Mouse (Mus musculus) mouse embryonic stem cell (cell line): ENCODE measurements around the gene Odf3.

ENCODE experiments used
- in situ Hi-C, 2 experiments: fragments of 300-500 bp; cut with MboI; formaldehyde crosslinking; loops; 1 replicate in 1 of 2; 3 replicates in 1 of 2; pipeline ENCODE4 v1.14.3; 2019 to 2020; ENCODE audit warnings: low sequenced_read_pairs in 2 of 2, low pct_unique_long_range_greater_than_20kb in 1 of 2, mixed read lengths in 1 of 2; ENCODE audit not compliant: unreplicated experiment in 1 of 2

Odf3 gene

DNA sequence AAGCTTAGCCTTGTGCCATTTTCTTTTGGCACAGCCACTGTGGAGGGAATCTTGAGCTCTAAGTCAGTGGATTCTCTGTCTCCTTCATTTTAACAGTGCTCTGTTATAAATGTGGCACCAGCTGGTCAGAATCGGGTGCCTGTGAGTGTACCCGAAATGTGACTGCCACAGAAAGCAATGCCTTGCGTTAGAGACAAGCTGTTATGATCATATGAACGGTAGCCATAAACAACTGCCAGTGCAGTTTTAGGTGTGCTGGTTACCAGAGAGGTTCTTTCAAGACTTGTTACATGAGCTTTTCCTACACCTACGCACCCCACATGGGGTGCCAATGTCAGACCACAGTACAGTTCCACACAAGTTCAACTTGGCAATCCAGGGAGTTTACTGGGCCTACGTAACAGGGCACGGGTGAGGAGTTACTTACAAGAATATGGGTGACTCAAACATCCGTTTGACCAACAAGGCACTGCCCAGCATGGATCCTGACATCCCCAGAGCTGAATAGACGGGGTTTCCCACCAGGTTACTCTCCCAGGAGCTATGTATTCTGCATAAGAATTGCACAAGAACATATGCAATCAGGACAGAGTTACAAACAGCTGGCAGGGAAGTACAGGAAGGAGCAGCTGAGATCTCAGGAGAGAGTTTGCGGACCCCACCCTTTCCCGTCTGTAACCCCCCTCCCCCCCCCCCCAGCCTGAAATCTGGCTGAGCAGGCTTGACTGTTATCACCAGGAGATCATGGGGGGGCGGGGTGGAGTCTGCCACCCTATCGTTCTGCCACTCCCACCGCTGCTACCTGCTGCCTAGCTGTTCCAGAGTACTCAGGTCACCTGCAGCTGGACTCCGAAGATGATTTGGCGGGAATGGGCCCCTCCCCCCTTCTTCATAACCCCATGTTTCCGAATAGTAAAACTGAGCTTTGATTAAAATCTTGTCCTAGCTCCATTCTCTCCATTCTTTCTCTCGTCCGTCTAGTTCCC lies 6.6 kb upstream of the Odf3 start:
- in situ Hi-C loops = loop anchor here (5.0 to 10.0 kb wide), 3 partner anchors 61 to 334 kb away; partner anchors contain the start of genes Rnh1 (in 2 of the 2) and Cox8b (in 1 of the 2)

DNA sequence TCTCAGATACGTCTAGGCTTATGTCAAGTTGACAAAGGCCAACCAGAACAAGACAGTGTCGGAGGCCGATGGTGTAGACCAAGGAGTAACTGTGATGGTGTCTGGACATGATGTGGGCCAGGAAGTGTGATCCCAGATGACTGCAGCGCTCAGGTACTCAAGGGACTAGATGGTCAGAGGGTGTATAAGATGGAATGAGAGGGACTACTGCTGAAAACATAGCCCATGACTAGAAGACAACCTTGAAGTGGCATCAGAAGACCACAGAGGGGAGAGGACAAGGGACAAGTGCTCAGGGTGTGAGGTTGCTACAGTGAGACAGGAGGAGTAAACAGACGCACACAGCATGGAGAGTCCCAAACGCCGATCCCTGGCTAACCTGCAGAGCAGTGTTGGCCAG lies 3.8 kb upstream of the Odf3 start:
- in situ Hi-C loops = loop anchor here (5.0 to 10.0 kb wide), 3 partner anchors 58 to 331 kb away; partner anchors contain the start of genes Rnh1 (in 2 of the 2) and Cox8b (in 1 of the 2)

DNA sequence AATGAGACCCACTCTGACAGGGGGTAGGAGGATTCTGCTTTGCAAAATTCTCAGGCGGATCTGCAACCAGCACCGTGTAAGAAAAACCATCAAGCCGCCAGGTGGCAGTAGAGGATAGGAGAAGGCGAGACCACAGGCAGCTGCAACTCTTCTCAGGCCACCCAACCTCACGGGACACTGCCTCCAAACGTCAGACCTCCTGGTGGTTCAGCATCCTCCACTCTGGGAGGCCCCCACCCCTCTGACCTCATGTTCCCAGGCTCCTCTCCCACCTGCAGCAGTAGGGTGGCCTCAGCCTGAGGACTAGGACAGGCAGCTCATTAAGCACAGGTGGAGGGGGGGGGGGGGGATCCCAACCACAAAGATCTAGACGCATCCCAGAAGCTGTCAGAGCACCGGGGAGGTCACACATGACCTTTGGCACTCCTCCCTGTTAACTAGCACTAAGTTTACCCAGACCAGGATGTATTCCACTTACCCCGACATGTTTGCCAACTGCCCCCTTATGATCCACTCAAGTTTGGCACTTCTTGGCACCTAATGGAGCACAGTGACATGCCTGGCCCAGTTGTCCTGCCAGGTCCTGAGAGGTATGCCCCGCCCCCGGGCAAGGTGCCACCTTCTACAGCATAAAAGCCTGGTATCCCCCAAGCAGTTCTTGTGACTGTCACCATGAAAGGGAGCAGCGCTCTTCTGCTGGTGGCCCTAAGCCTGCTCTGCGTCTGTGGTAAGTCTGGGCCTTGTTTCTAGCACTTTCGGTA lies 2.5 kb upstream of the Odf3 start, which contains the start of gene Scgb1c1:
Scgb1c1 (plus strand) TSS at position 643 of the 761 bp plus-strand sequence.
- in situ Hi-C loops = loop anchor here (5.0 to 10.0 kb wide), 5 partner anchors 52 to 330 kb away; partner anchors contain the start of genes Rnh1 (in 2 of the 2) and Cox8b (in 1 of the 2)

DNA sequence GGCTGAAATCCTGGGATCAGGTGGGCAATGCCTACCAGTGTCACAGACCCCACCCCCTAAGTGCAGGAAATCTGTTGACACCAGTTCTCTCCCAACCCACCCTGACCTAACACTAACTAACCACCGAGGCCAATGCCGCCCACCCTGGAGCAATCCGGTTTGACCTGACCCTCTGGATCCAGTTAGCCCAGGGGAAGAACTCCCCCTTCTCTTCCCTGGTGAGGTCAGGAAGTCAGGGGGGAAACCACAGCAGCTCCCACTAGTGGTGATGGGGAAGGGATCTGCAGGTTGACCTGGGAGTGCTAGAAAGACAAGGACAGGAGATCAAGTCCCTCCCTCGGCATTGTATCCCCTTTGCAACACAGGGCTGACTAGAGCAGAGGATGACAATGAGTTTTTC lies 1.9 kb upstream of the Odf3 start:
- in situ Hi-C loops = loop anchor here (5.0 to 10.0 kb wide), 4 partner anchors 52 to 329 kb away; partner anchors contain the start of gene Rnh1 (in 2 of the 2)

DNA sequence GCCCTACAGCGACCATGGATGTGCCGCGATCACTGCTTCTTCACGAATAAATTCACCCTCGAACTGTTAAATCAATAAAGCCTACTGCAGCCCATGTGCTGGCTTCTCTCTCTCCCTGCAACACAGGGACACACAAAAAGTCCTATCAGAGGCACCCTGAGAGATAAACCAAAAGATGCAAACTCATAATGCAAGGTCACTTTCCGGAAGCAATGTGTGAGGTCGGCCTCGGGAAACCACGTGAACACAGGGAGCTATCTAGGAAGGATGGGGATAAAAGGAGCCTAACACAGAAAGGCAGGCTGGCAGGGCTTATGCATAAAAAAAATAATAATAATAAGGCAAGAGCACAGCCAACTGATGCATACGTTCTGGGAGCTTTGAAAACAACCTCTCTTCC lies 929 bp upstream of the Odf3 start:
- in situ Hi-C loops = loop anchor here (5.0 to 10.0 kb wide), 4 partner anchors 51 to 328 kb away; partner anchors contain the start of gene Rnh1 (in 2 of the 2)

DNA sequence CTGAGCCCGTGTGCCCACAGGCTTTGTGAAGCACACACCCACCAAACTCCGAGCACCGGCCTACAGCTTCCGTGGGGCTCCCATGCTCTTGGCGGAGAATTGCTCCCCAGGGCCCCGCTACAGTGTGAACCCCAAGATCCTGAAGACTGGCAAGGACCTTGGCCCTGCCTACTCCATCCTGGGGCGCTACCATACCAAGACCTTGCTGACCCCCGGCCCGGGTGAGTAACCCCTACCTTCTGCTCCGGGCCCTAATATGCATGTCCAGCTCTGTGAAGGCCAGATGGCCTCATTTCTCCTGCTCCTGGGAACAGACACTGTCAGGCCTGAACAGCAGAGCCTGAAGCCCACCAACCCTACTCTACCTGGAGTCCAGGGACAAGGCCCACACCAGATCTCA lies 986 bp downstream of the Odf3 start:
- in situ Hi-C loops = loop anchor here (5.0 to 10.0 kb wide), 4 partner anchors 49 to 326 kb away; partner anchors contain the start of gene Rnh1 (in 2 of the 2)

DNA sequence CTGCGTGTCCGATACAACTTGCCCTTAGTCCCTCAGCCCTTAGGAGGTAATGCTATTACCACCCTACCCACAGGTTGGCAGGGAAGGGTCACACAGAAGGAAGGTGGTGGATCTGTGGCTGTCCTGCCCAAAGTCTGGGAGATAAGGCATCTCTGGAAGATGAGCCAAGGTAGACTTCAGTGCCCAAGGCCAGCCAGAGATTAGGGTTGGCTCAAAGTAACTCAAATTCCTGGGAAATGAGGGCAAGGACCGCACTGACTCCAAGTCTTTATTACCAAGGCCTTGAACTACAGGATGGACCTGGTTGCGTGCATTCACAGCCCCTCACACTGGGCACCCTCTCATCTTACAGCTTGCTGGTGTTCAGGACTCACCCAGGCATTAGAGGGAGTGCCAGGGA lies 4.3 kb downstream of the Odf3 start:
- in situ Hi-C loops = no loop called here

DNA sequence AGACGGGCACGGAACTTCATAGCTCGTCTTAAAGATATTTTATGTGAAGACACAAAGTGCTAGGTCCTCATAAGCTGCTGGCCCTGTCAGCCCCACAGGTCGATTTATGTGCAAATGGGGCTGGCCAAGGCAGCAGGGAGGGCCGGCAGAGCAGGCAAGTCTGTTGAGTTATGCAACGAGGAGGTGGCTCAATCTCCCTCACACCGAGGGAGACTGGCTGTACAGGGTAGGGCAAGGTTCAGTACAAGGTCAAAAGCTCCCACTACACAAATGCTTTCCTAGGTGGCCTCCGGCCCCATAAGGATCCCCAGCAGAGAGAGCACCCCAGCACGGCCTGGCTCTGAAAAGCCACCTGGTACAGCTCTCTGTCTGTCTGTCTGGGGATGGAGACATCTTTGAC lies 5.8 kb downstream of the Odf3 start:
- in situ Hi-C loops = no loop called here

DNA sequence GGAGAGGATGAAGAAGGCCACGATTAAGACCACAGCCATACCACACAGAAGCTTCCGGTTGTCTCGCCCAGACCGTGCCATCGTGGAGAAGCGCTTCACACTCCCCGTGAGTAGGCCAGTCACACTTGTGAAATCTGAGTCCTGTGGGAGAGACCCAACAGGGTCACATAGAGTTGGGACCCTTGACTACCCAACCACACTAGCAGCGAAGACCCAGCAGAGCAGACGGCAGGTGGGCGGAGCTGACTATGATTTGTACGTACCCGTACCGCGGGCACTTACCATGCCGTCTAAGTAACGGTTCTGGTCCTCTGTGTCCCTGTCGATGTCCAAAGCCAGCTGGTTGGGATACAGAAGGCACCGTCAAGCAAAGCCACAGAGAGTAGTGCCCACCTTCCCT lies 6.9 kb downstream of the Odf3 start:
- in situ Hi-C loops = no loop called here

DNA sequence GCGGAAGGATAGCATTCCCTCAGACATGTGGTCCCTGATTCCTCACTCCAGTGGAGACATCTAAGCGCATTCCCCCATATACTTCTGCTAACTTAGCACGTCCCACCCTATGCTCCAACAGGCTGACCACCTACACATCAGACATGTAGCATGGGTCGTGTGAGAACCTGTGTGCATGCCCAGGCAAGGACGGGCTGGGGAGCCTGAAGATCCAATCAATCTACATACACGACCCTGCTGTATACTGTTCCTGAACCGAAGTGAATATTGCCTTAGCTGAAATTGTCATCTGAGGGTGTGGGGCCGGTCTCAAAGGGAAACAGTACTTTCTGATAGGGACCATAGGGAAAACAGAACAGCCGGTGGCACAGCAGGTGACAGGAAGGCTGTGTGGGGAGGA lies 7.6 kb downstream of the Odf3 start:
- in situ Hi-C loops = no loop called here

DNA sequence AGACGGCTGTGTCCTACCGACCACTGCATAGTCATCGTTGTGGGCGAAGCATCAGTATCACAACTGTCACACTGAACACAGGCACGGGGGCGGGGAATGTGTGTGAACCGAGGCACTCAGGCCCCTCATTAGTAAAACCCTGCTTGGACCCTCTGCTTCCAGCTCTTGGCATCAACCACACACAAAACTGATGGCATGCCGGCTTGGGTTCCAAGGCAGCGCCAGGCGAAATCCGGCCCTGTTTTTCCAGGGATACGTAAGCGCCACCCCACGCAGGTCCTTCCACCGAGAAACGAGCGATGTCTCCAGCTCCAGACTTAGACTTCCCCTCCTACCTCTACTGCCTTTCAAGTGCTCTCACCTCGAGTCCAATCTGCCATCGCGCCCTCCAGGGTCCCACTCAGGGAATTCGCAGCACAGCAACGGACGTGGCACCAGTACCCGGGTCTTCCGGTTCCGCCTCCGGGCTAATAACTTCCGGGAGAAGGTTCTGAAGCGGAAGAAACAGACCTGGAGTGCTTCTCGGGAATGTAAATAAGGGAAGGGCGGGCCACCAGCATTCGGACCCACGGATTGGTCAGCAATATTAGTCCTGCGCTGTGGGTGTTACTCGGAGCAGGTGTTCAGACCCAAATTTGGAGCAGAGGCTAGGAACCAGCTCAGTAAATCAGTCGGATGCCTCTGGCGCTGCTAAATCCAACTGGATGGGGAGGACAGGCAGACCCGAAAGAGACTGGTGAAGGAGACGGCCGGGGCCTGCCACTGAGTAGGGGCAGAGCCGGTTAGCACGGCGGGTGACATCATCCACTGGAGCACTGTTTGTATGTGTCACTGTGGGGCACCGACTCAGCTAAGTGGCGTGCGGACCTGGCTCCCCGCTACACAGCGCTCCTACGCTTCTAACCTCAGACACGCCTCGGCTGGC lies 8.5 kb downstream of the Odf3 start, which contains the start of gene Gm45785:
Gm45785 (minus strand) TSS at position 472 of the 925 bp plus-strand sequence.
- in situ Hi-C loops = no loop called here

DNA sequence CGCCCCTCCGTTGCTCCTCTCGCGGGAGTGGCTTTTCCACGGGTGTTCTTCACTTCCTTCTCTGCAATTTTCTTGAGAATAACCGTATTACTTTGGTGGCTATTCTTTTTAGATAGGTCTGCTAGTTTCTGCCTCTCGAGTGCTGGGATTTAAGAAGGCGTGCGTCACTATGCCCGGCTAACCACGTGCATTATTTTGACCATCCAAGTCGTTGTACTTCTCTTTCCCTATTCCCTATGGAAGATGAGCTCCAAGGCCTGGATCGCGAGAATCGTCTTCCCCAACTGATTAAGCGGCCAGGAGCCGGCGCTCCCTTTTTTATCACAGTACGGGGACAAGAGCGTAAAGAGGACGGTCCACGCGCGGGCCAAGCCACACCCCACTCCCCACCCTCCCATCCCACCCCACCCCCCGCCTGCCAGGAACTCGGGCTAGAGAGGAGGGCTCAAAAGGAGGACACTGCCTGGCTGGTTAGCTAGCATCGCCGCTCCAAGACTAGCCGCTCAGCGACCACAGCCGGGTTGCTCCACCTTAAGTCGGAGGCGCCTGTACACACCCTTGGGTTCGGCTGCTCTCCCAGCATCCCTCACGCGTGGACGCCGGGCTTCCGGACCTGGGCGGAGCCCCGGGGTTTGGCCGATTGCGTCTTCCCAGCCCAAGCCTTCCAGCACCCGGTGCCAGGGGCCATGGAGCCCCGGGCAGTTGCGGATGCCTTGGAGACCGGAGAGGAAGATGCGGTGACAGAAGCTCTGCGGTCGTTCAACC lies 9.4 kb downstream of the Odf3 start, which contains the start of gene Ric8a:
Ric8a (plus strand) TSS at position 173 of the 765 bp plus-strand sequence.
- in situ Hi-C loops = no loop called here

DNA sequence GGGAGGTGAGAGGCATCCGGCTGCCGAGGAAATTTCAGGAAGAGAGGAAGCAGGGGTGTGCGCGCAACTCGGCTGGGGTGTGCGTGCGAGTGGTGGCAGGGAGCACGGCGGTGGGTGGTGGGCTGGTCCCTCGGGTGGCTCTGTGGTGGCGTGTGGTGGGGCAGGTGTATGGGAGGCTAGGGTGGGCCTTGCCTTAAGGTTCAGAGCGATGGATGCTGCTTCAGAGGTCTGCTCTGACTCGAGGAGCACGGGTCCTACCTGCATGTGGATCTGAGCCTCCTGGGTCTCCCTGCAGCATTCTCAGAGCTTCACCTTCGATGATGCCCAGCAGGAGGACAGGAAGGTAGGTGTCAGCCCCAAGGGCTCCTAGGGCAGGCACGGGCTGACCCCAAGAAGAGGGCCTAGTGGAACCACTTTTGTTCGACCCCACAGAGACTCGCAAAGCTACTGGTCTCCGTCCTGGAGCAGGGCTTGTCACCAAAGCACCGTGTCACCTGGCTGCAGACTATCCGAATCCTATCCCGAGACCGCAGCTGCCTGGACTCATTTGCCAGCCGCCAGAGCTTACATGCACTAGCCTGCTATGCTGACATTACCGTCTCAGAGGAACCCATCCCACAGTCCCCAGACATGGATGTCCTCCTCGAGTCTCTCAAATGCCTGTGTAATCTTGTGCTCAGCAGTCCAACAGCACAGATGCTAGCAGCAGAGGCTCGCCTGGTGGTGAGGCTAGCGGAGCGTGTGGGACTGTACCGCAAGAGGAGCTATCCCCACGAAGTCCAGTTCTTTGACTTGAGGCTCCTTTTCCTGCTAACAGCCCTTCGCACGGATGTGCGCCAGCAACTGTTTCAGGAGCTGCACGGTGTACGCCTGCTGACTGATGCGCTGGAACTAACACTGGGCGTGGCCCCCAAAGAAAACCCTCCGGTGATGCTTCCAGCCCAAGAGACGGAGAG lies 10.2 kb downstream of the Odf3 start, which contains the start of gene Bet1l:
Bet1l (minus strand) TSS at position 28 of the 956 bp plus-strand sequence.
- in situ Hi-C loops = no loop called here

DNA sequence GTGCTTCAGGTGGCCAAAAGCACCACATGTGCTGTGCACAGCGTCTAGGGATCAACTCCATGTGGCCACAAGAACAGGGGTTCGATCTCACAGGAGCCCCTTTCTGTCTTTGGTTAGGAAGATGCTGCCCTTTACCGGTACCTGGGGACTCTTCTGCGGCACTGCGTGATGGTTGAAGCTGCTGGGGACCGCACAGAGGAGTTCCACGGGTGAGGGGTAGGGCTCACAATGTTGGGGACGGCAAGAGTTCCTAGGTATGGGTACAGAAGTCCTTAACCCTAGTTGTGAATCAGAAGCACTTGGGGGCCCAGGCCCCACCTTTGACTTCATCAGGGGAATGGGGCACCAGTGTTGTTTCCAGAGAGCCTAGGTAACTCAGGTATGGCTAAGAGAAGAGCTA lies 11.1 kb downstream of the Odf3 start:
- in situ Hi-C loops = no loop called here

DNA sequence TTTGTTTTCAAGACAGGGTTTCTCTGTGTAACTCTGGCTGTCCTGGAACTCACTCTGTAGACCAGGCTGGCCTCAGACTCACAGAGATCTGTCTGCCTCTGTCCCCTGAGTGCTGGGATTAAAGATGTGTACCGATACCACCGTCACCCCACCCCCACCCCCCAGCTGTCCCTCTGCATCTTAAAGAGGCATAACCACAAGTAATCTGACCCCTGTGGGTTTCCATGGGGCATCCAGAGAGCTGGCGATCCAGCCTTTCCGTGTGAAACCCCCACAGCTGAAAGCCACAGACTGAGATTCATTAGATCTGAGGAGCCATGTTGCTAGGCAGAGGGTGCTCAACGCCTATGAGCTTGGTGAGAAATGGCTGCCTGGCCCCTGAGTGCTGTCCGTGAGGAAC lies 12.4 kb downstream of the Odf3 start:
- in situ Hi-C loops = no loop called here

DNA sequence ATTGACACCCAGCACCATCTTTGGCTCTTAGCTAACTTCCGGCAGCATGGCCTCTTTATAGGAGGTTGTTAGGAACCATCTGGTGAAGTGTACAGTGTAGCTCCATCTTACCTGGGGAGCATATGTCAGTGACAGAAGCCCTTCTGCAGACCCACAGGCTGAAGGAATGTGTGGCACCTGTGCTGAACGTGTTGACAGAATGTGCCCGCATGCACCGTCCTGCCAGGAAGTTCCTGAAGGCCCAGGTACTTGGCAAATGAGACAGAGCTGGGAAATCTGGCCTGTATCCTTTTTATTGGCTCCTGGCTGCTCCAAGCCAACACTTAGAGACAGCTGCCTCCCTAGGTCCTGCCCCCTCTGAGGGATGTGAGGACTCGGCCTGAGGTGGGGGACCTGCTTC lies 13.1 kb downstream of the Odf3 start:
- in situ Hi-C loops = no loop called here
